ENCODE assay signal across 30 mouse cellular contexts in the genomic region with DNA sequence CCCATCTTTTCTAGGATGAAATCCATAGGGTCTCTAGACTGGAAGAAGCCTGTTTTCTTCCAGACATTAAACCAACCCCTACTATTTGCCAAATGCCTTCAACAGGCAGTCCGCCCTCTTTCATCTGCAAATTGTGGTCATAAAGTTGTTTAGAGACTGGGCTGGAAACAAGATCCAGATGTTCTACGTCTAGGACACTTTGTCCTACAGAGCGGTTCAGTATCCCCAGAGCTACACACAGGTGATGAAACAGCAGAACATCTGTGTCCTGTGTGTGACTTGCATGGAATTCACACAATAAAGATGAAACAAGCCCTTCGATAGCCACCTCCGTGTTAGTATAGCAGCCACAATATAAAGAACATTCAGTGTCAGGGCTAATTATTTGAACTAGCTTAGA.
A peak's percentile ranks its signal among the peaks of the same experiment; 100 is the strongest.
DNase-seq lines count a peak whose midpoint lies in the region; ATAC-seq and TF ChIP-seq lines count a peak whose summit lies in the region.
"Had no signal": no experiment of that assay in that cellular context is flagged by ENCODE, and none has a peak within 500 bp of the region (broad histone marks: within the 10 kb centered on the region; RNA-seq: fewer than 3 reads in every experiment).

No protein-coding gene starts in this region.

- TF ChIP-seq CTCF in lung, postnatal 0 days (IDR thresholded peaks at IDR 0.05) = no peak

- TF ChIP-seq EP300 in lung, postnatal 0 days (IDR thresholded peaks at IDR 0.05) = 0 out of 2 replicates have a peak, but pooled peaks have one; percentile 19

- peak; percentile 38 for DNase-seq in embryo, embryonic 10.5 days (ENCODE audit: low spot score)
- DNase-seq in embryo, embryonic 11 days = no peak
- DNase-seq in lung, postnatal 0 days (ENCODE audit: low spot score) = peak; percentile 24
- DNase-seq in lung, postnatal 4 days = no peak
- peak; percentile 85 for DNase-seq in forelimb bud, embryonic 11.5 days (ENCODE audit: low read depth, low spot score)
- no peak for DNase-seq in adrenal gland, postnatal 25 days
- DNase-seq: adrenal gland, adult 2 months; cerebellum, postnatal 14 days; forebrain, postnatal 0 days; gastrocnemius, postnatal 10 days; heart, postnatal 36 days; kidney, postnatal 25 days; left cerebral cortex, postnatal 4 days; liver, embryonic 13.5 days; right cerebral cortex, adult 18-20 months; spleen, adult 18-20 months; thymus, postnatal 14 days had no signal

- H3K27me3 ChIP-seq in lung, postnatal 0 days (replicated peaks; ENCODE audit: insufficient read depth, low read length) = no peaks in the 10 kb centered on the region
- peaks cover 18% of the 10 kb centered on the region; the same call in 1 of the 2 replicates for H3K27me3 ChIP-seq in limb, embryonic 13.5 days
- H3K27me3 ChIP-seq: embryonic facial prominence, embryonic 15.5 days; midbrain, embryonic 15.5 days; neural tube, embryonic 12.5 days had no signal

- ATAC-seq in lung, postnatal 0 days = no peak
- peak; percentile 71 for ATAC-seq in limb, embryonic 13.5 days (ENCODE audit: low FRiP score, low read depth)
- ATAC-seq in inflammation-experienced regulatory T-cells, adult 6 months = no peak
- ATAC-seq: activated CD4-positive, CD25-positive, alpha-beta regulatory T cell, adult 4 months; forebrain, postnatal 0 days; hindbrain, postnatal 0 days; intestine, postnatal 0 days; midbrain, embryonic 15.5 days had no signal

- no peaks in the 10 kb centered on the region for H3K9me3 ChIP-seq in lung, postnatal 0 days (ENCODE audit: low read length)
- H3K9me3 ChIP-seq in limb, embryonic 13.5 days = no peaks in the 10 kb centered on the region
- H3K9me3 ChIP-seq: embryonic facial prominence, embryonic 15.5 days; forebrain, embryonic 12.5 days; hindbrain, embryonic 12.5 days; liver, embryonic 13.5 days; midbrain, embryonic 10.5 days; midbrain, embryonic 15.5 days; neural tube, embryonic 12.5 days had no signal

- no peak overlapping the region for H3K27ac ChIP-seq in lung, postnatal 0 days (ENCODE audit: low read length)
- no peak overlapping the region for H3K27ac ChIP-seq in limb, embryonic 13.5 days
- H3K27ac ChIP-seq: embryonic facial prominence, embryonic 15.5 days; forebrain, embryonic 12.5 days; hindbrain, embryonic 12.5 days; hindbrain, postnatal 0 days; liver, embryonic 13.5 days; midbrain, embryonic 10.5 days; midbrain, embryonic 15.5 days; neural tube, embryonic 12.5 days had no signal

- H3K9ac ChIP-seq in lung, postnatal 0 days (replicated peaks; ENCODE audit: low read depth) = no peak overlapping the region
- no peak overlapping the region for H3K9ac ChIP-seq in limb, embryonic 13.5 days
- H3K9ac ChIP-seq: embryonic facial prominence, embryonic 15.5 days; forebrain, embryonic 12.5 days; forebrain, postnatal 0 days; hindbrain, embryonic 12.5 days; liver, embryonic 13.5 days; midbrain, embryonic 15.5 days; neural tube, embryonic 12.5 days had no signal

- WGBS in lung, postnatal 0 days = 52% methylated on average over 5 of the region's 5 CpGs
- 3% methylated on average over 5 of the region's 5 CpGs for WGBS in limb, embryonic 13.5 days

- no peak overlapping the region for H3K4me2 ChIP-seq in lung, postnatal 0 days (replicated peaks; ENCODE audit: low read depth, low read length)
- H3K4me2 ChIP-seq in limb, embryonic 13.5 days (replicated peaks) = no peak overlapping the region
- H3K4me2 ChIP-seq: embryonic facial prominence, embryonic 15.5 days; forebrain, embryonic 12.5 days; heart, embryonic 11.5 days; hindbrain, embryonic 12.5 days; liver, embryonic 13.5 days; midbrain, embryonic 15.5 days; neural tube, embryonic 12.5 days had no signal

- peaks cover 7% of the 10 kb centered on the region; the same call in 1 of the 2 replicates for H3K4me1 ChIP-seq in lung, postnatal 0 days (ENCODE audit: insufficient read depth, low read depth, low read length)
- H3K4me1 ChIP-seq in limb, embryonic 13.5 days = peaks cover 40% of the 10 kb centered on the region

- H3K36me3 ChIP-seq in lung, postnatal 0 days (ENCODE audit: insufficient read depth, low read length) = no peaks in the 10 kb centered on the region
- no peaks in the 10 kb centered on the region for H3K36me3 ChIP-seq in limb, embryonic 13.5 days
- H3K36me3 ChIP-seq: embryonic facial prominence, embryonic 15.5 days; forebrain, embryonic 12.5 days; hindbrain, embryonic 12.5 days; liver, embryonic 13.5 days; midbrain, embryonic 10.5 days; midbrain, embryonic 15.5 days; neural tube, embryonic 12.5 days had no signal

- H3K4me3 ChIP-seq in lung, postnatal 0 days (ENCODE audit: low read depth, low read length) = no peak overlapping the region
- no peak overlapping the region for H3K4me3 ChIP-seq in limb, embryonic 13.5 days
- H3K4me3 ChIP-seq: embryonic facial prominence, embryonic 15.5 days; forebrain, embryonic 12.5 days; hindbrain, embryonic 12.5 days; liver, embryonic 13.5 days; midbrain, embryonic 10.5 days; midbrain, embryonic 15.5 days; myocyte; neural tube, embryonic 12.5 days had no signal

Comparison
In these comparisons a context has a peak if more than half of its experiments do, and no peak if none do; other contexts are left out.
1. DNase-seq: peak in embryo, embryonic 10.5 days (single experiment), lung, postnatal 0 days (single experiment) and forelimb bud, embryonic 11.5 days (single experiment); none in embryo, embryonic 11 days (single experiment), lung, postnatal 4 days (0 of 2) and adrenal gland, postnatal 25 days (single experiment).